Mouse (Mus musculus) liver, embryonic 14.5 days (tissue): ENCODE data around the gene Cbfb. TPM values are rescaled to one million over a fixed set of nuclear protein-coding genes. Genes with fewer than 3 reads are reported as not detected.

Source experiments
- ATAC-seq: fragments of 200-750 bp; cut with Nextera tagmentation; 2 replicates; pipeline ENCODE4 v1.8.0; 2017; ENCODE audit warnings: moderate number of reproducible peaks, mild to moderate bottlenecking, moderate library complexity; ENCODE audit not compliant: insufficient read depth
- DNase-seq, 3 experiments: peaks; one replicate each; pipeline ENCODE4 v3.0.0-alpha.2; 2012 to 2013; ENCODE audit warnings: low read depth in 3 of 3, low spot score in 3 of 3
- H3K27ac ChIP-seq: fragments of 300-500 bp; sonication (generic); 2 replicates; pipeline ENCODE4 v1.5.1; 2014; ENCODE audit warnings: moderate library complexity, mild to moderate bottlenecking, control low read depth, inconsistent platforms
- H3K27me3 ChIP-seq: fragments of 300-500 bp; sonication (generic); 2 replicates; pipeline ENCODE4 v1.6.1; 2014; ENCODE audit warnings: mild to moderate bottlenecking, low read length, moderate library complexity; ENCODE audit not compliant: control insufficient read depth, insufficient read depth
- H3K36me3 ChIP-seq: fragments of 300-500 bp; sonication (generic); replicated peaks from 2 replicates; pipeline ENCODE4 v1.6.1; 2014; ENCODE audit warnings: low read depth; ENCODE audit not compliant: control insufficient read depth, insufficient read depth
- H3K4me1 ChIP-seq, 2 experiments: fragments of 200-500 bp in 1 of 2; fragments of 300-500 bp in 1 of 2; sonication (generic) in 1 of 2; replicated peaks; 2 replicates each; pipeline ENCODE4 v1.6.1; 2012 to 2014; ENCODE audit warnings: antibody characterized with exemption in 1 of 2, inconsistent platforms in 1 of 2, low read length in 1 of 2; ENCODE audit not compliant: control insufficient read depth in 2 of 2, insufficient read depth in 2 of 2
- H3K4me2 ChIP-seq: fragments of 300-500 bp; sonication (generic); 2 replicates; pipeline ENCODE4 v1.6.1; 2014; ENCODE audit warnings: low read depth, mild to moderate bottlenecking, control low read depth, moderate library complexity
- H3K4me3 ChIP-seq, 2 experiments: fragments of 200-500 bp in 1 of 2; fragments of 300-500 bp in 1 of 2; sonication (generic) in 1 of 2; 2 replicates each; pipeline ENCODE4 v1.5.1; 2012 to 2014; ENCODE audit warnings: low read depth in 2 of 2, low read length in 2 of 2, mild to moderate bottlenecking in 2 of 2, control low read depth in 1 of 2, inconsistent platforms in 1 of 2, moderate library complexity in 1 of 2; ENCODE audit not compliant: insufficient read depth in 1 of 2
- H3K9ac ChIP-seq: fragments of 300-500 bp; sonication (generic); replicated peaks from 2 replicates; pipeline ENCODE4 v1.6.1; 2014; ENCODE audit warnings: mild to moderate bottlenecking, control low read depth, moderate library complexity
- H3K9me3 ChIP-seq: fragments of 300-500 bp; sonication (generic); 2 replicates; pipeline ENCODE4 v1.6.1; 2016; ENCODE audit warnings: low read length, mixed read lengths; ENCODE audit not compliant: control insufficient read depth
- CTCF ChIP-seq: IDR thresholded peaks from 2 replicates; pipeline ENCODE4 v1.5.1; 2016; ENCODE audit warnings: antibody characterized with exemption, low read depth, control low read depth
- EP300 ChIP-seq: IDR thresholded peaks from 2 replicates; pipeline ENCODE4 v1.6.1; 2016; ENCODE audit warnings: antibody characterized with exemption, low read depth
- WGBS: fragments of 180-500 bp; shearing (Covaris S2); extraction: QIAGEN DNeasy Blood & Tissue Kit; methylation state at CpG from one replicate; pipeline ENCODE4 v1.1.7; 2014; ENCODE audit not compliant: insufficient replicate concordance; 5-methylcytosine and 5-hydroxymethylcytosine counted together
- polyA plus RNA-seq, 2 experiments: library from polyadenylated mRNA; depleted of rRNA in 1 of 2; stranded (reverse) in 1 of 2; unstranded in 1 of 2; fragments of >200 nt; fragmentation: Nextera tagmentation in 1 of 2; extraction: Ambion mirVana in 1 of 2; gene quantifications; 2 replicates each; pipeline versions ENCODE4 v1.2.1 to v1.2.3; 2012 to 2014

Cbfb gene
- 3.6 and 5.8 TPM in 2 replicates for polyA plus RNA-seq (2012; rRNA removed)
- polyA plus RNA-seq (2014; fragmentation: Nextera tagmentation; extraction: Ambion mirVana): 7.5 and 7.8 TPM in 2 replicates

GRCm38 (mm10) chr8:105170381-105171115 is at the start of gene Cbfb:
Gene Cbfb (plus strand): TSS chr8:105170674.
- H3K9me3 ChIP-seq: no peaks in the 10 kb centered on the region

DNA sequence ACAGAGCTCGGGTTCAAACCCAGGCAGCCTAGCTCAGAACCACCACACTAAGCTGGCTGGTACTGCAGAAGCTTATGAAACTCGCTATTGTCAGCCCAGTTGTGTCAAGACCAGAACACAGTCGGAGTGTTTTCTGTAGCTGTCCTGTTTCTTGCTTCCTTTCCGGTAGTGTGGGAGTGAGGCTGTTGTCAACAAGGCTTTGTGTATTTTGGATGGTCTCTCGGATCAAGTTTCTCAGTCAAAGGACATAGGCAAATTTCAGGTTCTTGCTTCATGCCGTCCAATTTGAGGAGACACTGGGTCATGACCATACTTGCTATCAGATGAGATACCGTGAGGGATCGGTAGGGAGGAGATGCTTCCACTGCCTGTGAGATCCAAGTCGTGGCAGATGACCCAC is 40.6 kb upstream of the Cbfb start:
- Histone ChIP-seq H3K9ac (no peak overlapping the region), H3K9me3 (no peaks in the 10 kb centered on the region), H3K36me3 (no peaks in the 10 kb centered on the region), H3K27ac (no peak overlapping the region), H3K4me1 (no peaks in the 10 kb centered on the region), H3K27me3 (no peaks in the 10 kb centered on the region), H3K4me3 (no peak overlapping the region), H3K4me2 (no peak overlapping the region)
- DNase-seq: no peak
- 63% methylated on average over 9 of the region's 9 CpGs for WGBS
- no peak for TF ChIP-seq CTCF
- no peak for TF ChIP-seq EP300
- no peak for ATAC-seq

More at GRCm38 (mm10) chr8:105170381-105171115, at the start of gene Cbfb:
- peak within 1 kb of the TSS; percentile 64 for H3K4me2 ChIP-seq
- no peaks in the 10 kb centered on the region for H3K4me1 ChIP-seq
- no peaks in the 10 kb centered on the region for H3K36me3 ChIP-seq
- peak within 1 kb of the TSS; percentile 43 for H3K9ac ChIP-seq
- ATAC-seq: peak; percentile 86
- TF ChIP-seq CTCF (no peak), EP300 (no peak)
- WGBS: under 1% methylated on average over 83 of the region's 86 CpGs
- peak; percentile 65 to 69 (median 68) for DNase-seq
- peak within 1 kb of the TSS; percentile 54 to 55 for H3K4me3 ChIP-seq
- H3K27me3 ChIP-seq: peaks cover 29% of the 10 kb centered on the region
- no peak within 1 kb of the TSS for H3K27ac ChIP-seq

- no peak within 1 kb of the TSS for H3K9ac ChIP-seq
- no peaks in the 10 kb centered on the region for H3K9me3 ChIP-seq
- no peak within 1 kb of the TSS for H3K4me3 ChIP-seq
- H3K27me3 ChIP-seq: no peaks in the 10 kb centered on the region
- H3K4me1 ChIP-seq: no peaks in the 10 kb centered on the region
- H3K27ac ChIP-seq: no peak within 1 kb of the TSS
- no peak within 1 kb of the TSS for H3K4me2 ChIP-seq
- H3K36me3 ChIP-seq: no peaks in the 10 kb centered on the region
- WGBS: 64% methylated on average over 5 of the region's 5 CpGs
- ATAC-seq (no peak), DNase-seq (no peak)
- TF ChIP-seq EP300 (no peak), CTCF (no peak)
These were observed 39.0 kb upstream of the Cbfb start, which contains the start of gene Ces4a for GRCm38 (mm10) chr8:105131509-105131908. Gene Ces4a (plus strand): TSS chr8:105131800.

DNA sequence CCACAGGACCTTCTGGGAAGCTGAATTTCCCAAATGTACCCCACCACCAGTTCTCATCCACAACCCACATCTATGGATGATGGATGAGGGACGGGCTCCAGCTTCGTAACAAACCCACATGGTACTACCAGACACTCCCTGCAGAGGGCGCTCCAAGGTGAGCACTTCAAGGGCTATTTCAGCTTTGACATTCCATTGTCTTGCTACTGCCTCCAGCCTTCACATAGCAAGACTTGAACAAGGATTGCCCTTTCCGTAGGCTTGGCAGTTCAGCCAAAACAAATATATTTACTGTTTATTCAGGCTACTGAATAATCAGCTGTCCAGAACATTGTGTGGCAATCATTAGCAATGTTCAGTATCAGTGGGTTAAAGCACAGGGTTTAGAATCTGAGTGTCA is 32.1 kb upstream of the Cbfb start:
- Histone ChIP-seq H3K4me3 (no peak overlapping the region), H3K9ac (no peak overlapping the region), H3K4me2 (no peak overlapping the region), H3K27me3 (no peaks in the 10 kb centered on the region), H3K4me1 (no peaks in the 10 kb centered on the region), H3K36me3 (no peaks in the 10 kb centered on the region), H3K9me3 (no peaks in the 10 kb centered on the region), H3K27ac (no peak overlapping the region)
- 23% methylated on average over 4 of the region's 4 CpGs for WGBS
- peak; percentile 83 for TF ChIP-seq CTCF
- no peak for TF ChIP-seq EP300
- ATAC-seq: no peak
- peak; percentile 10 to 19 (median 13) for DNase-seq

DNA sequence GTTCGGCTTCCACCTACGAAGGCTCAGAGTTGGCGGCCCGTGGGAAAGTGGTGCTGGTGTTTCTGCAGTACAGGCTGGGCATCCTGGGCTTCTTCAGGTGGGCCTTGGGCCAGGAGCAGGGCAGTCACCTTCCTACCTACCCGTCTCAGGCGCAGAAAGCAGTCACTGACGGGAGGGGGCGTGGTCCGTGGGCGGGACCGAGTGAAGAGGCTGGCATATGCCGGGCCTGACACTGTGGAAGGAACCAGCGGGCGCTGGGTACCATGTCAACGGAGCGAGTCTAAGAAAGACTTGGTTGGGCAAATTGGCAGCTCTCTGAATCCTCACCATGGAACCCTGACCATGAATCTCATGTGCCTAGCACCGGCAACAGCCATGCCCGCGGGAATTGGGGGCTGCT is 28.1 kb upstream of the Cbfb start:
- ATAC-seq (no peak), DNase-seq (no peak)
- no peaks in the 10 kb centered on the region for H3K4me1 ChIP-seq
- WGBS: 28% methylated on average over 19 of the region's 19 CpGs
- H3K4me3 ChIP-seq: no peak overlapping the region
- no peaks in the 10 kb centered on the region for H3K27me3 ChIP-seq
- TF ChIP-seq EP300 (no peak), CTCF (no peak)
- H3K4me2 ChIP-seq: no peak overlapping the region
- H3K9ac ChIP-seq: no peak overlapping the region
- H3K27ac ChIP-seq: no peak overlapping the region
- no peaks in the 10 kb centered on the region for H3K9me3 ChIP-seq
- no peaks in the 10 kb centered on the region for H3K36me3 ChIP-seq
